Mouse (Mus musculus) hindbrain, embryonic 11.5 days (tissue): ENCODE measurements around the gene Me1. TPM values are rescaled to one million over a fixed set of nuclear protein-coding genes. Genes with fewer than 3 reads are reported as not detected.
"Not testable (repeated sequence)": the region's sequence is repeated elsewhere in the genome, so short reads cannot be mapped to it uniquely, and the experiment has no call there.

Experiments
- ATAC-seq: fragments of 200-750 bp; cut with Nextera tagmentation; 2 replicates; pipeline ENCODE4 v1.8.0; 2017; ENCODE audit warnings: mild to moderate bottlenecking, moderate TSS enrichment, moderate library complexity; ENCODE audit not compliant: low FRiP score
- DNase-seq: peaks from one replicate; pipeline ENCODE4 v3.0.0-alpha.2; 2015; ENCODE audit warnings: low spot score
- H3K27ac ChIP-seq: fragments of 300-500 bp; sonication (generic); 2 replicates; pipeline ENCODE4 v1.5.1; 2014; ENCODE audit warnings: mild to moderate bottlenecking, low read depth, low read length
- H3K27me3 ChIP-seq: fragments of 300-500 bp; sonication (generic); 2 replicates; pipeline ENCODE4 v1.6.1; 2014; ENCODE audit warnings: mild to moderate bottlenecking, low read length, moderate library complexity, mixed read lengths; ENCODE audit not compliant: control insufficient read depth, insufficient read depth
- H3K36me3 ChIP-seq: fragments of 300-500 bp; sonication (generic); 2 replicates; pipeline ENCODE4 v1.6.1; 2014; ENCODE audit warnings: mild to moderate bottlenecking, low read length, moderate library complexity, mixed read lengths; ENCODE audit not compliant: control insufficient read depth, insufficient read depth
- H3K4me1 ChIP-seq: fragments of 300-500 bp; sonication (generic); replicated peaks from 2 replicates; pipeline ENCODE4 v1.6.1; 2014; ENCODE audit warnings: low read length, mixed read lengths; ENCODE audit not compliant: control insufficient read depth, insufficient read depth
- H3K4me2 ChIP-seq: fragments of 300-500 bp; sonication (generic); replicated peaks from 2 replicates; pipeline ENCODE4 v1.6.1; 2014; ENCODE audit warnings: mild to moderate bottlenecking, low read depth, low read length
- H3K4me3 ChIP-seq: fragments of 300-500 bp; sonication (generic); 2 replicates; pipeline ENCODE4 v1.5.1; 2014; ENCODE audit warnings: low read depth, low read length
- H3K9ac ChIP-seq: fragments of 300-500 bp; sonication (generic); 2 replicates; pipeline ENCODE4 v1.6.1; 2014; ENCODE audit warnings: low read depth, low read length
- H3K9me3 ChIP-seq: fragments of 300-500 bp; sonication (generic); 2 replicates; pipeline ENCODE4 v1.6.1; 2016; ENCODE audit warnings: low read length; ENCODE audit not compliant: control insufficient read depth
- WGBS: fragments of 180-500 bp; shearing (Covaris S2); extraction: QIAGEN DNeasy Blood & Tissue Kit; methylation state at CpG from one replicate; pipeline ENCODE4 v1.1.7; 2014; 5-methylcytosine and 5-hydroxymethylcytosine counted together
- polyA plus RNA-seq: library from polyadenylated mRNA; unstranded; fragments of >200 nt; fragmentation: Nextera tagmentation; extraction: Ambion mirVana; gene quantifications from 2 replicates; pipeline ENCODE4 v1.2.1, GENCODE M21; 2014

The Me1 gene
- polyA plus RNA-seq, 1 experiment from 2014 or later = 13.2 TPM

DNA sequence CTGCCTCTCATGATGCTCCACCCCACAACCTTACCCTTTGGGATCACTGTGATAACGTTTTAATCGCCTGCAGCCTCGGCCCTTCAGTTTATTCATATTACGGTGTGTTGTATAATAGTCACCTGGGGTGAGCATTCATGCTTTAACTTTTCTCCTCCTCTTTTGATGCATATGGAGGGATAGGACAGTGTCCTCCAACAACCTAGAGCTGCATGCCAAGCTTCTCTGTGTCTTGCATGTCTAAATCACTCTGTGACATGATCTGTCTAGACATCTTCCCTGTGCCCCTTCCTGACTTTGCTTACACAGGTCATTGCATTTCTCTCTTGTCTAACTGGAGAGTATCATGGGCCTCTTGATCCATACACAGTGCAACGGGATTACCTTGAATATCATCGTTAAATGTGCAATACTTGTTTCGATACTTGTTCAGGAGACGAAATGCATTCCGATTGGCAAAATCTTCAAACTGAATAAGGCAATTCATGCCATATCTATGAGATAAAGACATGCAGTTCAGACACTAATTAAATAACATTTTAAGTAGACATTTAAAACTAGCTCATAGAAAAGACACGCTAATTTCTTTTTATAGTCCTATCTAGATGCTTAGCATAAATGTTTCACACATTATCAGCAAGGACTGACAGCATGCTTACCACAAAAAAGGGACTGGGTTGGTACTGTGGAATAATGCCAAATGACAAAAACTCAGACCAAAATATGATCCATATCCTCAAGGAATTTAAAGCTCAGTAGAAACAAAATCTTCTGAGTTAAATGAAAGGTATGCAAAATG is 76.2 kb downstream of the Me1 start:
- Histone ChIP-seq H3K9ac (no peak overlapping the region), H3K27me3 (no peaks in the 10 kb centered on the region), H3K4me2 (no peak overlapping the region), H3K4me3 (no peak overlapping the region), H3K9me3 (no peaks in the 10 kb centered on the region), H3K36me3 (no peaks in the 10 kb centered on the region), H3K4me1 (no peaks in the 10 kb centered on the region), H3K27ac (no peak overlapping the region)
- 83% methylated on average over 10 of the region's 10 CpGs for WGBS
- DNase-seq (no peak), ATAC-seq (no peak)

DNA sequence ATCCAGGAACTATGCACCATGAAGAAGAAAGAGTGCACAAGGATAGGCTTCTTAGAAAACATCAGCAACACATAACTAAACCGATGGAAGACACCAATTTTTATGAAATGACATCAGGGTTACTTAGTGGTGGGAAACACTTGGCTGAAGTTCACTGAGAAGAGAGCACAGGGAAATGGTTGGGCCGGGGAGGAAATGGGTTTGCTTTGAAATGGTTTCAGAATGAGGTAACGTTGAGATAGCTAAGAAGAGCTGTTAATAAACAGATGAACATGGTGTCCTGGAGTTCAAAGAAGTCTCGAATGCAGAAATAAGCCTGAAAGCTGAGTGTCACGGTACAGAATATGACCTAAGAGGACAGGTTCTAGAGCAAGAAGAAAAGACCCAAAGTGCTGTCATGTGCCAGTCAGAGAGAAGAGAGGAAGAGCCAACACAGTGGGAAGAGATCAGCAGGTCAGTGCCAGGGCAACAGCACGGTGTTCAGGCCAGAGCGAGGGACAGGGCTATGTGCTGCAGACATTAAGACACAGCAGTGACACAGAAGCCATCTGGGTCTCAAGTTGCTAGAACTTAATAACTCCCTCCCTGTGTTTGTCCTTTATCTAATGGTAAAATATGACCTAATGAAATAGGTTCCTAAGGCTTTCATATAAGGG is 77.8 kb downstream of the Me1 start:
- Histone ChIP-seq H3K27ac (no peak overlapping the region), H3K9ac (no peak overlapping the region), H3K9me3 (no peaks in the 10 kb centered on the region), H3K4me3 (no peak overlapping the region), H3K4me2 (no peak overlapping the region), H3K4me1 (no peaks in the 10 kb centered on the region), H3K36me3 (no peaks in the 10 kb centered on the region), H3K27me3 (no peaks in the 10 kb centered on the region)
- ATAC-seq (no peak), DNase-seq (no peak)
- 85% methylated on average over 7 of the region's 7 CpGs for WGBS

DNA sequence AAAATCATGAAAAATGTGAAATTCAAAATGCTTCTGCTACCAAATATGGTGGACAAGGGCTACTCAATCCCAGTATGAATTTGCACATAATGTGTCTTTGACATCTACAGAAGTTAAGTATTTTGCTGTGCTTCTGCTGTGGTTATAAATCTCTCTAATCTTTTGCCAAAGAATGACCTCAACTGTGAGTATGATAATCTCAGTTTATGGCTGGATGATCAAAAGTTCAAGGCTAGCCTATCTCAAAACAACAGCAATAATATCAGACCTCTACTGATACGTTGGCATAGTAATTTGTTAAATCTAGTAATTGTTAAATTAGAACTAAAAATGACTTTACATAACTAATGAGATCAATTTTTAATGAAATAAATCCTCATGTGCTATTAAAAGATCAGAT is 80.0 kb downstream of the Me1 start:
- Histone ChIP-seq H3K4me1 (no peaks in the 10 kb centered on the region), H3K4me2 (no peak overlapping the region), H3K27me3 (no peaks in the 10 kb centered on the region), H3K27ac (no peak overlapping the region), H3K36me3 (no peaks in the 10 kb centered on the region), H3K9ac (no peak overlapping the region), H3K4me3 (no peak overlapping the region), H3K9me3 (no peaks in the 10 kb centered on the region)
- WGBS = 88% methylated on average over 1 of the region's 1 CpGs
- ATAC-seq (no peak), DNase-seq (no peak)

DNA sequence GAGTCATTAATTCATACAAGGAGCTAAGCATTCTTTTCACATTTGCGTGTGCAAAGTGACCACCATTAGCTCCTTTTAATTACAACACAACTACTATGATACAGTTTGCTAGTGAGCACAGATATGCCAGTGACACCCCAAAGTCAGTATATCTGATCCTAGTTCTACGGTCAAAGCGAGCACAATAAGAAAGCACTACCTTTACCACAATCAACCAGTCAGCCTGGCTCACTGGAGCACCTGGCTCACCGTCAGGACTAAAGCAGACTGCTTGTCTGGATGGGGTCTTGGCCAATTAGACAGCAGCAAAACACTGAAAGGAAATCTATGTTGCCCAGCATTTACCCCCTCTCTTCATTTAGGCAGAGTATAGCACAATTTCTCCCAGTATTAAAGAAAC is 83.7 kb downstream of the Me1 start:
- no peaks in the 10 kb centered on the region for H3K36me3 ChIP-seq
- no peak overlapping the region for H3K4me2 ChIP-seq
- no peak overlapping the region for H3K4me3 ChIP-seq
- H3K27me3 ChIP-seq = no peaks in the 10 kb centered on the region
- no peak overlapping the region for H3K9ac ChIP-seq
- ATAC-seq (no peak), DNase-seq (no peak)
- no peaks in the 10 kb centered on the region for H3K9me3 ChIP-seq
- 92% methylated on average over 4 of the region's 4 CpGs for WGBS
- H3K4me1 ChIP-seq = no peaks in the 10 kb centered on the region
- H3K27ac ChIP-seq = no peak overlapping the region

DNA sequence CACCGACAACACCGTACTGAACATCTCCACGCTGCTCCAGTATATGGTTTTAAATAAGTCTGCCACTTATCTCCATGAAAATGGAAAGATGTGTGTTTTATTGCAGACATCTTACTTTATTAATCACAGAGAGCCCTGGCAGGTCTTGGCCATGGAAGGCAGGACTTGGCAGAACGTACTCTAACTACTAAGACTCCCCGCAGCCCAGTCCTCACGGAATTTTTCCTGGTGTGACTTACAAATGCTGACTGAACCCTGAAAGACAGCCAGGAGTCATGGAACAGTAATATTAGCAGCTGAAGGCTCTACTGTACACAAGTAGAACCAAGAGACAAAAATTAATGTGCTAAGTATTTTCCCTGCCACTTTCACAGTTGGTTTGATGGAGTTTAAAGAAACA is 90.0 kb downstream of the Me1 start:
- Histone ChIP-seq H3K4me3 (no peak overlapping the region), H3K4me1 (no peaks in the 10 kb centered on the region), H3K9me3 (no peaks in the 10 kb centered on the region), H3K36me3 (no peaks in the 10 kb centered on the region), H3K27ac (no peak overlapping the region), H3K27me3 (no peaks in the 10 kb centered on the region), H3K4me2 (no peak overlapping the region), H3K9ac (no peak overlapping the region)
- 92% methylated on average over 6 of the region's 6 CpGs for WGBS
- DNase-seq (no peak), ATAC-seq (no peak)

DNA sequence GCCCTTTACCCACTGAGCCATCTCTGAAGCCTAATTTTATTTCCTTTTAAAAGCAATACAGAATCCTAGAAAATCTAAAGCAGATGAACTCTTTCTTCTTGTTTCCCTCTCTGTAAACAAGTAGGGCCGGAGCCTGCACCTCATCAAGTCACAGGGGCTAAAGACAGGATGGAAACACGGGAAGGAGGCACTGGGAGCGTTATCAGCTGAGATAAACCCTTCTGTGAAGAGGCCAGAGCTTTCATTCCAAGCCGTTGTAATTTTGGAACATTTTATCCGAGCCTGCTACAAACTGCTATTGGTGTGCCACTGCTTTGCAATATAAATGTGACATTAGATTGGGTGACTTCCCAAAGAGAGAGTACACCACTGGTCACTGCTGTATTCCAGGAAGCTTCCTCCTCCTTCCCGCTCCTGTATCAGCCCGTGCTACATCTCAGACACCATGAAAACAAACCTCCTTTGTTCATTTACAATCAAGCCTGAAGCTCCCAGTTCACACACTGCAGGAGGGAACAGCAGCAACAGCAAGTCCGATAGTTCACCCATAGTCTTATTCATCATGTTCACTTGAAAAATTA is 95.9 kb downstream of the Me1 start:
- H3K27me3 ChIP-seq = no peaks in the 10 kb centered on the region
- no peak for DNase-seq
- no peaks in the 10 kb centered on the region for H3K9me3 ChIP-seq
- no peaks in the 10 kb centered on the region for H3K36me3 ChIP-seq
- no peak overlapping the region for H3K27ac ChIP-seq
- H3K9ac ChIP-seq = no peak overlapping the region
- WGBS = 70% methylated on average over 8 of the region's 8 CpGs
- H3K4me1 ChIP-seq = no peaks in the 10 kb centered on the region
- no peak for ATAC-seq
- H3K4me2 ChIP-seq = no peak overlapping the region
- no peak overlapping the region for H3K4me3 ChIP-seq

DNA sequence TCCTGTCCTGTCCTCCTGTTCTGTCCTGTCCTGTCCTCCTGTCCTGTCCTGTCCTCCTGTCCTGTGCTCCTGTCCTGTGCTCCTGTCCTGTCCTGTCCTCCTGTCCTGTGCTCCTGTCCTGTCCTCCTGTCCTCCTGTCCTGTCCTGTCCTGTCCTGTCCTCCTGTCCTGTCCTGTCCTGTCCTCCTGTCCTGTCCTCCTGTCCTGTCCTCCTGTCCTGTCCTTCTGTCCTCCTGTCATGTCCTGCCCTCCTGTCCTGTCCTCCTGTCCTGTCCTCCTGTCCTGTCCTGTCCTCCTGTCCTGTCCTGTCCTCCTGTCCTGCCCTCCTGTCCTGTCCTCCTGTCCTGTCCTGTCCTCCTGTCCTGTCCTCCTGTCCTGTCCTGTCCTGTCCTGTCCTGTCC is 98.8 kb downstream of the Me1 start:
- ATAC-seq, DNase-seq, H3K4me3 ChIP-seq: not testable (repeated sequence)

DNA sequence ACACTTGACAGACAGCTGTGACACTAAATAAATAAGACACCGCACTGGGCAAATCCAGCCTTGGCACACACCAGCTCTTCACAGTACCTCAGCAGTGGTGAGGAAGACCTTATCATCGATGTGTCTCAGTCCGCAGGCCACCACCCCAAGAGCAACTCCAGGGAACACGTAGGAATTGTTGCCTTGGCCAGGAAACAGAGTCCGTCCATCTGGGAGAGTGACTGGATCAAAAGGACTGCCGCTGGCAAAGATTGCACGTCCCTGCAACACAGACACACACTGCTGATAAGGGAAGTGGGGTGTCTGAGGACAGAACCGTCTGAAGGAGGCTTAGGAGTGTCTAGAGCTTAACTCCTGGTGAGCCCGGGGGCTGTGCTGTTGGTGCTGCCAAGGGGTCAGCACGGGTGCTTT is 101.4 kb downstream of the Me1 start:
- H3K9me3 ChIP-seq, ATAC-seq, H3K4me3 ChIP-seq, H3K4me2 ChIP-seq, H3K27me3 ChIP-seq, H3K4me1 ChIP-seq, H3K9ac ChIP-seq, DNase-seq, H3K27ac ChIP-seq, H3K36me3 ChIP-seq: not testable (repeated sequence)
- 85% methylated on average over 8 of the region's 10 CpGs for WGBS

More for the DNA sequence above, 98.8 kb downstream of the Me1 start:
- H3K27me3 ChIP-seq, H3K4me2 ChIP-seq, H3K9ac ChIP-seq, H3K9me3 ChIP-seq, H3K27ac ChIP-seq, H3K4me1 ChIP-seq, H3K36me3 ChIP-seq: not testable (repeated sequence)
